Mouse (Mus musculus) G1E (cell line): ENCODE data around the gene Micall1.

Source experiments
- CTCF ChIP-seq: IDR thresholded peaks from 2 replicates; pipeline ENCODE4 v1.5.1; 2012; ENCODE audit warnings: low read depth, low read length, inconsistent platforms, mixed read lengths
- GATA2 ChIP-seq: IDR thresholded peaks from 2 replicates; pipeline ENCODE4 v1.6.1; 2012; ENCODE audit warnings: low read depth, low read length, inconsistent platforms, borderline replicate concordance
- POLR2AphosphoS5 ChIP-seq: IDR thresholded peaks from 2 replicates; pipeline ENCODE4 v1.6.1; 2012; ENCODE audit warnings: low read depth, low read length, inconsistent platforms; ENCODE audit not compliant: insufficient replicate concordance

DNA sequence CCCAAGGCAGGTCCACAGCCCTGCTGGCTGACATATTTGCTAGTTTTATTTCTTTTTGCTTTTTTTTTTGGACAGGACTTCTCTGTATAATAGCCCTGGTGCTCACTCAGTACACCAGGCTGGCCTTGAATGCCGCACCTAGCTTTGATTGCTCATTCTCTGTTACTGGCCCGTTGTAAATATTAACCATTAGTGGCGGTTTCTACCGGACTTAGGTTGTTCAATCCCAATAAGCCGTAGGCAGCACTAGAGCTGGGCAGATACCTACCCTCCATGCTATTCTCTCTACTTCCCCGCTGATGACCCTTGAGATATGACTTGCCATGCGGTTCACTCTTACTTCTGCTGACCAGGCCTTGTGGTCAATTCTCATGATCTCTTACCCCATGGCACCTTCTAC lies 29.1 kb upstream of the Micall1 start:
- no peak for TF ChIP-seq GATA2
- TF ChIP-seq CTCF, result no peak
- TF ChIP-seq POLR2AphosphoS5, result no peak
